Mouse (Mus musculus) heart, embryonic 11.5 days (tissue): Measurements from ENCODE around the gene Plekhd1. TPM values are rescaled to one million over a fixed set of nuclear protein-coding genes. Genes with fewer than 3 reads are reported as not detected.
A peak's percentile ranks its signal among the peaks of the same experiment; 100 is the strongest.

Experiments used
- ATAC-seq: fragments of 200-750 bp; cut with Nextera tagmentation; replicated peaks from 2 replicates; pipeline ENCODE4 v1.8.0; 2017; ENCODE audit warnings: moderate library complexity; ENCODE audit not compliant: insufficient number of reproducible peaks, low FRiP score, low TSS enrichment
- H3K27ac ChIP-seq: fragments of 300-500 bp; sonication (generic); 2 replicates; pipeline ENCODE4 v1.5.1; 2014; ENCODE audit warnings: mild to moderate bottlenecking, low read depth, low read length
- H3K27me3 ChIP-seq: fragments of 300-500 bp; sonication (generic); 2 replicates; pipeline ENCODE4 v1.6.1; 2014; ENCODE audit warnings: mild to moderate bottlenecking, low read length, mixed read lengths; ENCODE audit not compliant: control insufficient read depth, insufficient read depth
- H3K36me3 ChIP-seq: fragments of 300-500 bp; sonication (generic); 2 replicates; pipeline ENCODE4 v1.6.1; 2014; ENCODE audit warnings: mild to moderate bottlenecking, low read length, moderate library complexity, mixed read lengths; ENCODE audit not compliant: control insufficient read depth, insufficient read depth
- H3K4me1 ChIP-seq: fragments of 300-500 bp; sonication (generic); 2 replicates; pipeline ENCODE4 v1.6.1; 2014; ENCODE audit warnings: low read length; ENCODE audit not compliant: control insufficient read depth, insufficient read depth
- H3K4me2 ChIP-seq: fragments of 300-500 bp; sonication (generic); 2 replicates; pipeline ENCODE4 v1.6.1; 2014; ENCODE audit warnings: mild to moderate bottlenecking, moderate library complexity
- H3K4me3 ChIP-seq: fragments of 300-500 bp; sonication (generic); 2 replicates; pipeline ENCODE4 v1.5.1; 2014; ENCODE audit warnings: low read depth, low read length
- H3K9ac ChIP-seq: fragments of 300-500 bp; sonication (generic); 2 replicates; pipeline ENCODE4 v1.6.1; 2014; ENCODE audit warnings: mild to moderate bottlenecking, low read depth, low read length, moderate library complexity
- H3K9me3 ChIP-seq: fragments of 300-500 bp; sonication (generic); replicated peaks from 2 replicates; pipeline ENCODE4 v1.6.1; 2016; ENCODE audit warnings: low read length; ENCODE audit not compliant: control insufficient read depth
- WGBS: fragments of 180-500 bp; shearing (Covaris S2); extraction: QIAGEN DNeasy Blood & Tissue Kit; methylation state at CpG from one replicate; pipeline ENCODE4 v1.1.7; 2014; ENCODE audit not compliant: insufficient replicate concordance; 5-methylcytosine and 5-hydroxymethylcytosine counted together
- polyA plus RNA-seq: library from polyadenylated mRNA; unstranded; fragments of >200 nt; fragmentation: Nextera tagmentation; extraction: Ambion mirVana; gene quantifications from 2 replicates; pipeline ENCODE4 v1.2.1, GENCODE M21; 2014

The Plekhd1 gene
- polyA plus RNA-seq, 1 experiment from 2014 or later = 0.67 TPM

- WGBS = 47% methylated on average over 8 of the region's 8 CpGs
- H3K4me1 ChIP-seq = peaks cover 6% of the 10 kb centered on the region; the same call in 1 of the 2 replicates
- no peak overlapping the region for H3K4me2 ChIP-seq
- no peaks in the 10 kb centered on the region for H3K36me3 ChIP-seq
- H3K9me3 ChIP-seq = no peaks in the 10 kb centered on the region
- no peak overlapping the region for H3K9ac ChIP-seq
- H3K27me3 ChIP-seq = peaks cover 20% of the 10 kb centered on the region
- no peak overlapping the region for H3K4me3 ChIP-seq
- H3K27ac ChIP-seq = no peak overlapping the region
- ATAC-seq = no peak
Measured at GRCm38 (mm10) chr12:80746031-80746813, 53.8 kb downstream of the Plekhd1 start.

GRCm38 (mm10) chr12:80751556-80751955 is 59.2 kb downstream of the Plekhd1 start:
- no peak for ATAC-seq
- no peak overlapping the region for H3K4me3 ChIP-seq
- no peak overlapping the region for H3K4me2 ChIP-seq
- peaks cover 52% of the 10 kb centered on the region for H3K27me3 ChIP-seq
- no peaks in the 10 kb centered on the region for H3K4me1 ChIP-seq
- H3K36me3 ChIP-seq = no peaks in the 10 kb centered on the region
- no peak overlapping the region for H3K27ac ChIP-seq
- no peak overlapping the region for H3K9ac ChIP-seq
- 83% methylated on average over 6 of the region's 6 CpGs for WGBS
- no peaks in the 10 kb centered on the region for H3K9me3 ChIP-seq

DNA sequence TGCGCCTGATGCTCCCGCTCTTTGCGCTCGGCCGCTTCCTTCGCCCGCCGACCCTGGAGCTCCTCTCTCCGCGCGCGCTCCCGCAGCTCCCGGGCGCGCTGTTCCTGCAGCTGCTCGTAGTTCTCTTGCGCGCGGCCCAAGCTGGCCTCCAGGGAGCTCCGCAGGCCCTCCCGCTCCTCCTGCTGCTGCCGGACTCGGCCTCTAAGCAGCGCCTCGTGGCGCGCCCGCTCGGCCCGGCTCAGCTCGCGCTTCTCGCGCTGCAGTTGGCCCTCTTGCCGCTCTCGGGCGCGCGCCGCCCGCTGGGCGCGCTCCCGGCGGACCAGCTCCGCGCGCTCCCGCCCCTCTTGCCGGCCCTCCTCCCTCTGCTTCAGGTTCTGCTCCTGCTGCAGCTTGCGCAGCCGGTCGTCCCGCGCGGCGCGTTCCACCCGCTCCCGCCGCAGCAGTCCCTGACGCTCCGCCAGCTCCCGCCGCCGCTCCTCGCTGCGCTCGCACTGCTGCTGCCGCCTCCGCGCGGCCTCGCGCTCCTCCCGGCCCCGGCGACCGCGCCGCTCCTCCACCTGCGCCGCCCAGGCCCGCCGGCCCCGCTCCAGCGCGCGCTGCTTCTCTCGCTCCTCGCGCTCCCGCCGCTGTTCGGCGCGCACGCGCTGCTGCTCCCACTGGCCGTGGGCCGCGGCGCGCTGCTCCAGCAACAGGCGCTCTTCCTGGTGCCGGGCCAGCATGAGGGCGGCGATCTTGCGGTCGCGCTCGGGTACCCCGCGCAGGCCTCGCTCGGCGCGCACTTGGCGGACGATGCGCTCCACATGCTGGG is 65.6 kb downstream of the Plekhd1 start:
- peak; percentile 62 for ATAC-seq
- Histone ChIP-seq H3K27me3 (peaks cover 70% of the 10 kb centered on the region), H3K4me2 (peak overlapping the region; percentile 88), H3K9ac (no peak overlapping the region), H3K27ac (no peak overlapping the region), H3K4me1 (peaks cover 22% of the 10 kb centered on the region), H3K9me3 (no peaks in the 10 kb centered on the region), H3K36me3 (no peaks in the 10 kb centered on the region), H3K4me3 (peak overlapping the region; percentile 53)
- whole genome bisulfite sequencing = under 1% methylated on average over 113 of the region's 122 CpGs

GRCm38 (mm10) chr12:80758559-80759386 is 66.4 kb downstream of the Plekhd1 start:
- Histone ChIP-seq H3K9ac (no peak overlapping the region), H3K4me2 (peak overlapping the region; percentile 88), H3K36me3 (no peaks in the 10 kb centered on the region), H3K4me3 (peak overlapping the region; percentile 53), H3K4me1 (peaks cover 22% of the 10 kb centered on the region), H3K9me3 (no peaks in the 10 kb centered on the region), H3K27me3 (peaks cover 67% of the 10 kb centered on the region), H3K27ac (no peak overlapping the region)
- 2% methylated on average over 88 of the region's 92 CpGs for WGBS
- ATAC-seq = no peak

- H3K36me3 ChIP-seq = no peaks in the 10 kb centered on the region
- no peak overlapping the region for H3K9ac ChIP-seq
Measured at GRCm38 (mm10) chr12:80759387-80759712, 67.0 kb downstream of the Plekhd1 start.

GRCm38 (mm10) chr12:80759713-80760395 is 67.5 kb downstream of the Plekhd1 start:
- peaks cover 22% of the 10 kb centered on the region for H3K4me1 ChIP-seq
- no peaks in the 10 kb centered on the region for H3K36me3 ChIP-seq
- 1% methylated on average over 22 of the region's 22 CpGs for WGBS
- H3K4me3 ChIP-seq = peak overlapping the region; percentile 53
- peak overlapping the region; percentile 43; the same call in 1 of the 2 replicates for H3K9ac ChIP-seq
- ATAC-seq = no peak
- H3K27ac ChIP-seq = no peak overlapping the region
- H3K4me2 ChIP-seq = peak overlapping the region; percentile 88
- H3K27me3 ChIP-seq = peaks cover 64% of the 10 kb centered on the region
- no peaks in the 10 kb centered on the region for H3K9me3 ChIP-seq

More at GRCm38 (mm10) chr12:80759387-80759712, 67.0 kb downstream of the Plekhd1 start:
- Histone ChIP-seq H3K9me3 (no peaks in the 10 kb centered on the region), H3K27me3 (peaks cover 64% of the 10 kb centered on the region), H3K4me2 (peak overlapping the region; percentile 88), H3K27ac (no peak overlapping the region), H3K4me3 (peak overlapping the region; percentile 53), H3K4me1 (peaks cover 22% of the 10 kb centered on the region)
- ATAC-seq = no peak
- 3% methylated on average over 13 of the region's 13 CpGs for WGBS

- Histone ChIP-seq H3K9me3 (no peaks in the 10 kb centered on the region), H3K27me3 (peaks cover 58% of the 10 kb centered on the region), H3K9ac (peak within 1 kb of the TSS; percentile 43; the same call in 1 of the 2 replicates), H3K4me1 (peaks cover 22% of the 10 kb centered on the region), H3K4me2 (peak within 1 kb of the TSS; percentile 88), H3K4me3 (peak within 1 kb of the TSS; percentile 53), H3K27ac (no peak within 1 kb of the TSS), H3K36me3 (no peaks in the 10 kb centered on the region)
- WGBS = under 1% methylated on average over 24 of the region's 24 CpGs
- ATAC-seq = 0 out of 2 replicates have a peak, but pooled peaks have one; percentile 13
Measured at GRCm38 (mm10) chr12:80760396-80760801, 68.0 kb downstream of the Plekhd1 start, which contains the start of gene Ccdc177. Gene Ccdc177, minus strand, starts transcription at chr12:80760687.
